Comparison of ENCODE assay signal across 9 mouse cellular contexts in genomic region chr7:37343691-37344233, GRCm38 (mm10).
DNase-seq lines count a peak whose midpoint lies in the region; ATAC-seq and TF ChIP-seq lines count a peak whose summit lies in the region.
"Had no signal": no experiment of that assay in that cellular context is flagged by ENCODE, and none has a peak within 500 bp of the region (broad histone marks: within the 10 kb centered on the region; RNA-seq: fewer than 3 reads in every experiment).

No protein-coding gene starts in this region.

- H3K27me3 ChIP-seq in heart, embryonic 13.5 days (replicated peaks) = peaks cover 69% of the 10 kb centered on the region
- 0 out of 2 replicates have a peak, but pooled peaks cover 6% of the 10 kb centered on the region for H3K27me3 ChIP-seq in hindbrain, embryonic 13.5 days
- H3K27me3 ChIP-seq in midbrain, embryonic 11.5 days (ENCODE audit: control insufficient read depth, insufficient read depth, low read length) = peaks cover 2% of the 10 kb centered on the region

- H3K4me1 ChIP-seq in heart, embryonic 13.5 days = peaks cover 14% of the 10 kb centered on the region
- H3K4me1 ChIP-seq in hindbrain, embryonic 13.5 days (replicated peaks) = peaks cover 51% of the 10 kb centered on the region
- H3K4me1 ChIP-seq in midbrain, embryonic 11.5 days (ENCODE audit: control insufficient read depth, insufficient read depth, low read length) = peaks cover 16% of the 10 kb centered on the region

- no peaks in the 10 kb centered on the region for H3K36me3 ChIP-seq in heart, embryonic 13.5 days
- H3K36me3 ChIP-seq in hindbrain, embryonic 13.5 days = no peaks in the 10 kb centered on the region
- H3K36me3 ChIP-seq in midbrain, embryonic 11.5 days (ENCODE audit: control insufficient read depth, insufficient read depth, low read length) = no peaks in the 10 kb centered on the region

- 43% methylated on average over 18 of the region's 18 CpGs for WGBS in heart, embryonic 13.5 days
- WGBS in hindbrain, embryonic 13.5 days = 18% methylated on average over 18 of the region's 18 CpGs
- 28% methylated on average over 18 of the region's 18 CpGs for WGBS in midbrain, embryonic 11.5 days

- H3K27ac ChIP-seq in heart, embryonic 13.5 days (replicated peaks) = no peak overlapping the region
- peak overlapping the region; percentile 60 for H3K27ac ChIP-seq in hindbrain, embryonic 13.5 days
- no peak overlapping the region for H3K27ac ChIP-seq in midbrain, embryonic 11.5 days (ENCODE audit: low read depth, low read length)
- H3K27ac ChIP-seq in layer of hippocampus, adult 2 months = no peak overlapping the region

- no peak for TF ChIP-seq CTCF in layer of hippocampus, adult 2 months (conservative IDR thresholded peaks at IDR 0.05)

- peak overlapping the region; percentile 48 for H3K4me3 ChIP-seq in heart, embryonic 13.5 days
- peak overlapping the region; percentile 35; the same call in 1 of the 2 replicates for H3K4me3 ChIP-seq in hindbrain, embryonic 13.5 days
- H3K4me3 ChIP-seq in midbrain, embryonic 11.5 days (ENCODE audit: low read depth, low read length) = no peak overlapping the region
- no peak overlapping the region for H3K4me3 ChIP-seq in layer of hippocampus, adult 2 months

- peak overlapping the region; percentile 79 for H3K4me2 ChIP-seq in heart, embryonic 13.5 days
- peak overlapping the region; percentile 67 for H3K4me2 ChIP-seq in hindbrain, embryonic 13.5 days
- peak overlapping the region; percentile 43 for H3K4me2 ChIP-seq in midbrain, embryonic 11.5 days

- intact Hi-C loops in heart, postnatal 10 days (cut with DNase I) = loop anchor here (10.0 kb wide), 2 partner anchors 369 to 959 kb away; no protein-coding TSS in a partner anchor
- intact Hi-C loops in left cerebral cortex, postnatal 36 days (cut with DNase I) = loop anchor here (5.0 kb wide), 1 partner anchor 1271 kb away; no protein-coding TSS in a partner anchor

- peak overlapping the region; percentile 58 for H3K9ac ChIP-seq in heart, embryonic 13.5 days
- H3K9ac ChIP-seq in hindbrain, embryonic 13.5 days = peak overlapping the region; percentile 46; the same call in 1 of the 2 replicates
- peak overlapping the region; percentile 40; the same call in 1 of the 2 replicates for H3K9ac ChIP-seq in midbrain, embryonic 11.5 days (ENCODE audit: low read length)

- no peaks in the 10 kb centered on the region for H3K9me3 ChIP-seq in heart, embryonic 13.5 days
- H3K9me3 ChIP-seq in hindbrain, embryonic 13.5 days = no peaks in the 10 kb centered on the region
- no peaks in the 10 kb centered on the region for H3K9me3 ChIP-seq in midbrain, embryonic 11.5 days (ENCODE audit: control insufficient read depth, low read length)

- no peak for ATAC-seq in heart, embryonic 13.5 days (ENCODE audit: extremely low read depth, insufficient number of reproducible peaks, low FRiP score, low TSS enrichment)
- 0 out of 2 replicates have a peak, but pooled peaks have one; percentile 30 for ATAC-seq in hindbrain, embryonic 13.5 days (ENCODE audit: low FRiP score)
- no peak for ATAC-seq in midbrain, embryonic 11.5 days (ENCODE audit: low FRiP score)

- no peak for DNase-seq in heart, postnatal 10 days
- DNase-seq in cerebellum, postnatal 10 days = peak; percentile 35 to 36
- no peak for DNase-seq in midbrain, embryonic 11.5 days (ENCODE audit: low spot score, missing footprints)
- DNase-seq in layer of hippocampus, postnatal 25 days (ENCODE audit: extremely low spot score in 1 of 2, low spot score in 1 of 2) = no peak
- DNase-seq in left cerebral cortex, postnatal 36 days (ENCODE audit: low spot score in 2 of 2) = no peak
- DNase-seq in layer of hippocampus, adult 2 months (ENCODE audit: low spot score in 2 of 2) = no peak
- DNase-seq: thymus, postnatal 14 days had no signal

Comparison
In these comparisons a context has a peak if more than half of its experiments do, and no peak if none do; other contexts are left out.
1. H3K4me3 ChIP-seq: peak in heart, embryonic 13.5 days (single experiment) and hindbrain, embryonic 13.5 days (single experiment); none in midbrain, embryonic 11.5 days (single experiment) and layer of hippocampus, adult 2 months (single experiment).
2. DNase-seq: peak in cerebellum, postnatal 10 days (2 of 2); none in heart, postnatal 10 days (0 of 2), midbrain, embryonic 11.5 days (single experiment), layer of hippocampus, postnatal 25 days (0 of 2), left cerebral cortex, postnatal 36 days (0 of 2) and layer of hippocampus, adult 2 months (0 of 2).
3. Peak in every context shown above with its lines, with median percentiles within 50 percentile points of each other: H3K4me2 ChIP-seq and H3K9ac ChIP-seq.